Mouse (Mus musculus) kidney, adult 11 months (tissue): Measurements from ENCODE around the gene Gm7697.
"Not testable (repeated sequence)": the region's sequence is repeated elsewhere in the genome, so short reads cannot be mapped to it uniquely, and the experiment has no call there.

ENCODE experiments used
- DNase-seq: peaks from one replicate; pipeline ENCODE4 v3.0.0; 2022

The Gm7697 gene

DNA sequence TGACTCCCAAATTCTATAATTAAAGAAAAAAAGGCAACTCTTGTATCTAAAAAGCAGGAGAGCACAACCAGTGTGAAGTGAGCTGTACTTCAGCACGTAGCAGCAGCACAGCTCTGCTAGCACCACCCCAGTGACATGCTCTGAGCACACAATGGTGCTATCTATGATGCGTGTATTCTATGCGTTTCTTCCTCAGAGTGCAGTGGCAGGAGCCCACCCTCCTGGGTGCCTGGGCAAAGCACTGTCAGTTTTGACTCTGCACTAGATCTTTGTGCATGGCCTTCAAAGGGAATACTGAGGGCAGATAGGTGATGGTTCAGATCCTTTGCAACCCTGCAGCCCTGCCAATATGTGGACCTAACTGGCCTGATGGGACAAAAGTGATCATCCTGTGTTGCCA lies at the start of gene Gm7697:
TSS of gene Gm7697 (minus strand) at position 101 of the 400 bp plus-strand sequence.
- DNase-seq, result not testable (repeated sequence)

DNA sequence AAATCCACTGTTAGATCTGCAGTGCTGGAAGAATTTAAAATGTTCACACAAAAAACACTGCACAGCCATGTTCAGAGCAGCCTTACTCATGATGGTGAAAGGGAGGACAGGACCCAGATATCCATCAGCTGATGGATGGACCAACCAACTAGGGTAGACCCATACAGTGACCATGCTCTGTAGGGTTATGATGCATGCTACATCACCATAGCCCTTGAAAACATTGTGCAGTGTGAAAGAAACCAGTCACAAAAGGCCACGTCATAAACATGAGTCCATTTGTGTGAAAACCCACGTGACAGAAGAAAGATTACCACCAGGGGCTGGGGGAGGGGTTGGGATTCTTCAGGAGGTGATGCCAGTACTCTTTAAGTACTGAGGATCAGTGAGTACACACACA lies 28.5 kb upstream of the Gm7697 start:
- DNase-seq, result not testable (repeated sequence)

DNA sequence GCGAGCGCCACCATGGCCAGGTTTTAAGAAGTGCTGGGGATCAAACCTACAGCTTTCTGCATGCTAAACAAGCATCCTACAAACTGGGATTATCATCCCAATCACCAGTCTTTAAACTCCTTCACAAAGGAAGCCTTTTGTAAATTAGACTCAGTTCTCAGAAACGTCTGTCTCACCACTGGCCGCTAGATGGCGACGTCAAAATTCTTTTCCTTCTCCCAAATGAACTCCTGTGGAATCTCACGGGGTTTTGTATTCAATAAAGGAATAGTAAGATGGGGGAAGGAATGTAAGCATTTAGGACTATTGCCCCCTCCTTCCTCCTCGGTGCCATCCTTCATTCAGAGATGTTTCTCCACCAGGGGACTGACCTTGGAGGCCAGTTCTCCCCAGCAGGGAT lies 26.8 kb upstream of the Gm7697 start:
- peak; percentile 32 for DNase-seq

DNA sequence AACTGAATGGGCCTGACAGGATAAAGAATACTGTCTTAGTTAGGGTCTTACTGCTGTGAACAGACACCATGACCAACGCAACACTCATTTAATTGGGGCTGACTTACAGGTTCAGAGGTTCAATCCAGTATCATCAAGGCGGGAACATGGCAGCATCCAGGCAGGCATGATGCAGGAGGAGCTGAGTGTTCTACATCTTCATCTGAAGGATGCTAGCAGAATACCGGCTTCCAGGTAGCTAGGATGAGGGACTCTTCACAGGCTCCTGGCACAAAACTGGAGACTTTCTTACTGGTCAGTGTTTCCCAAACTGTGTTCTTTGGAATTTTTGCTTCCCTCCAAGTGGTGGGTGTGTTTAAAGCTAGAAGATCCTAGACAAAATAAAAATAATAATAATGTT lies 25.3 kb upstream of the Gm7697 start:
- DNase-seq, result not testable (repeated sequence)

DNA sequence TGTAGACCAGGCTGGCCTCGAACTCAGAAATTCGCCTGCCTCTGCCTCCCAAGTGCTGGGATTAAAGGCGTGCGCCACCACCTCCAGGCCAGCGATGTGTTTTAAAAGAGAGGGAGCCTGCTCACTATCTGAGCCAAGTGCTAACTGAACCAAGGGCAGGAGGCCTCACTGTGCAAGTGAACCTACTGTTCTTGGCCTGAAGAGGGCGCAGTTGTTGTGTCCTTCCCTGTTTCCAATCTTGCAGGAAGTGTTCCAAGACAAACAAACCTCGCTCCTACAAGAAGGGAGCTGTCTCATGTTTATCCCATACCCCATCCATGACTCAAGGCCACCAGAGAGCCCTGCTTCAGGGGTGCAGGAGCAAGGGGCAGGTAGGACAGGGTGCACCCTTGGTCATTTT lies 24.4 kb upstream of the Gm7697 start:
- DNase-seq, result peak; percentile 3

DNA sequence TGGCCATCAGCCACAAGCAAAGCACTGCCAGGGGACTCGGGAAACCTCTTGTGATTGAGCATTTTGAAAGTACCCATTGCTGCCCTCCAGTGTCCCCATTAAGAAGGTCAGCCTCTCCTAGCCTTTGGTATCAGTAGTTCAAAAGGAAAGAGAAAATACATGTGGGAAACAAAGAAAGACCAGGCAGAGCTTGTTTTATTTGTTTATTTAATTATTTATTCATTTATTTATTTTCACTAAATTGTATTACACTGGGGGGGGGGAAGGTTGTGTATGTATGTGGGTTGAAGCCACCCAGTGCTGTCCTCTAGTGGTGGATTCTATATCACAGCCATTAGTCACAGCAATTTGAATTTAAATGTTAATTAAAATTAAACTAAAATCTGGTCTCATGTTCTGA lies 22.2 kb upstream of the Gm7697 start:
- peak; percentile 61 for DNase-seq

DNA sequence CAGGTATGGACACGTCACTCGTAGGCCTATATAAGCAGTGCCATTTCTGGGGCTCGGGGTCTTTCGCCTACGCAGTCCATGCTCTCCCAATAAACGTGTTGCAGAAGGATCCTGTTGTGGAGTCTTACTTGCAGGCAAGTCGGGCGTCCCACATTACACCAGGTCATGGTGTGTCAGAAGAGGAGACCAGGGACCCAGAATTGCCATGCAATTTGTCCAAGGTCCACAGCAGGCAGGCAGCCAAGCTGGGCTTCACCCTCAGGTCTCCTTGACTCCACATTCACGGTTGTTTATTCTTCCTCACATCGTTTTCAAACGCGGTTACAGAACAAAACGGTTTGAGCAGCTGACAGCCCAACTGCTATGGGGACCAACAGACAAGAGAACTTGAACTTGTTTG lies 21.7 kb upstream of the Gm7697 start:
- peak; percentile 61 for DNase-seq

DNA sequence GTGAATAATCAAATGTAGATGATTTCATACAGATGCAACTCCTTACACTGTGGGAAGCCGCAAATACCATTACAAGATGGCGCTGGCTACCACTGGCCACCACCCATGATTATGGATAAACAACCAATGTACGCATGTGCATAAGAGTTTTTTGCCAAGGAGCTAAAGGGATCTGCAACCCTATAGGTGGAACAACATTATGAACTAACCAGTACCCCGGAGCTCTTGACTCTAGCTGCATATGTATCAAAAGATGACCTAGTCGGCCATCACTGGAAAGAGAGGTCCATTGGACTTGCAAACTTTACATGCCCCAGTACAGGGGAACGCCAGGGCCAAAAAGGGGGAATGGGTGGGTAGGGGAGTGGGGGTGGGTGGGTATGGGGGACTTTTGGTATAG lies 21.2 kb upstream of the Gm7697 start:
- DNase-seq, result peak; percentile 3

DNA sequence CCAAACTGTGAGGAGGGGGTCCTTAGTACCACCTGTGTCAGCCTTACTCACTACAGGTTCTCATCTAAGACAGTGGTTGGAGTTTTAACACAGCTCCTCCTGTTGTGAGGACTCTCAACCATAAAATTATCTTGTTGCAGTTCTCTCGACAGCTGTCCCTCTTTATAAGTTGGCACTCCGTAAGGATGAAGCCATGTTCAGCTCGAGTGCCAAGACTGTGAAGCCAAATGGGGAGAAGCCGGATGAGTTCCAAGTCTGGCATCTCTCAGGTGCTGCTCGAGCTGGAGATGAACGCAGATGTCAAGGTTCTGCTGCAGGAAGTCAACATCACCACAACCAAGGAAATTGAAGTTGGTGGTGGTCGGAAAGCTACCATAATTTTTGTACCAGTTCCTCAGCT lies 18.0 kb upstream of the Gm7697 start:
- not testable (repeated sequence) for DNase-seq

DNA sequence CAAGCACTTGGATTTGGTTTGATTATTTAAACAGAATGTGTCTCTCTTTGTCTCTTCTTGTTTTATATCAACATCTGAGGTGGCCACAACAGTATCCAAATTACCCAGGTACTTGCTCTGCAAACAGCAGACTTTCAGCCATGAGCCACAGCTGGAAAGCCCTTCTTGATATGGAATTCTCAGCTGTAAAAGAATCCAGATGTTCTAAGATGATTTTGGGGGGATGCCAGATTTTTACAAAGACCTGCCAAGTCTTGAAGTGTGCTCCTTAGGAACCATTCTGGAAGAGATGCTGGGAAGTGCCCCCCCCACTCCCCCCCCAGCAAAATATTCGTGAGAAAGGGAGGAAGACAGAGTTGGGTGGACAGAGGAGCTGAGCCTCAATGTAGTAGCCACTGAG lies 17.6 kb upstream of the Gm7697 start:
- not testable (repeated sequence) for DNase-seq

DNA sequence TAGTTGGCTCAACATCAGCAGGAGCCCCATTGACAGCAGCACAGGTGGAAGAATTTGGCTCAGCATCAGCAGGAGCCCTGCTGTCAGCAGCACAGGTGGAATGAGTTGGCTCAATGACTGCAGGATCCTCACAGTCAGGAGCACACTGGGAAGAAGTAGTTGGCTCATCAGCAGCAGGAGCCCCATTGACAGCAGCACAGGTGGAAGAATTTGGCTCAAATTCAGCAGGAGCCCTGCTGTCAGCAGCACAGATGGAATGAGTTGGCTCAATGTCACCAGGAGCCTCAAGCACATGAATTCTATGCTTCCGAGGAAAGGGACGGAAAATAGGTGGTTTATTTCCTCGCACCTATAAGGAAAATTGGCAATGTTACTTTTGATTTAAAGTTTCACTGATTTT lies 47.8 kb downstream of the Gm7697 start:
- not testable (repeated sequence) for DNase-seq

DNA sequence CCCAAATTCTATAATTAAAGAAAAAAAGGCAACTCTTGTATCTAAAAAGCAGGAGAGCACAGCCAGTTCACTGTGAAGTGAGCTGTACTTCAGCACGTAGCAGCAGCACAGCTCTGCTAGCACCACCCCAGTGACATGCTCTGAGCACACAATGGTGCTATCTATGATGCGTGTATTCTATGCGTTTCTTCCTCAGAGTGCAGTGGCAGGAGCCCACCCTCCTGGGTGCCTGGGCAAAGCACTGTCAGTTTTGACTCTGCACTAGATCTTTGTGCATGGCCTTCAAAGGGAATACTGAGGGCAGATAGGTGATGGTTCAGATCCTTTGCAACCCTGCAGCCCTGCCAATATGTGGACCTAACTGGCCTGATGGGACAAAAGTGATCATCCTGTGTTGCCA lies 69.3 kb downstream of the Gm7697 start, which contains the start of gene Gm9495:
TSS of gene Gm9495 (minus strand) at position 101 of the 400 bp plus-strand sequence.
- not testable (repeated sequence) for DNase-seq
